Mouse (Mus musculus) myocyte (in vitro differentiated cells): ENCODE data around the gene Brwd1. TPM values are rescaled to one million over a fixed set of nuclear protein-coding genes. Genes with fewer than 3 reads are reported as not detected.
A peak's percentile ranks its signal among the peaks of the same experiment; 100 is the strongest.

Experiments
- H3K27me3 ChIP-seq: one replicate; pipeline ENCODE4 v1.6.1; 2011; ENCODE audit not compliant: control insufficient read depth, insufficient read depth, insufficient read length
- H3K36me3 ChIP-seq: one replicate; pipeline ENCODE4 v1.6.1; 2011; ENCODE audit not compliant: control insufficient read depth, insufficient read depth
- H3K4me2 ChIP-seq: one replicate; pipeline ENCODE4 v1.6.1; 2011; ENCODE audit warnings: low read depth, control low read depth
- H3K4me3 ChIP-seq: one replicate; pipeline ENCODE4 v1.5.1; 2011; ENCODE audit warnings: mild to moderate bottlenecking, control low read depth, moderate library complexity
- H3K79me2 ChIP-seq: one replicate; pipeline ENCODE4 v1.6.1; 2011; ENCODE audit not compliant: control insufficient read depth, insufficient read depth
- H3ac ChIP-seq: one replicate; pipeline ENCODE4 v1.6.1; 2011; ENCODE audit not compliant: control insufficient read depth, insufficient read length
- CEBPB ChIP-seq: IDR thresholded peaks from 2 replicates; pipeline ENCODE4 v1.6.1; 2011; ENCODE audit warnings: mild to moderate bottlenecking, moderate library complexity; ENCODE audit not compliant: poor library complexity, insufficient read depth, severe bottlenecking
- E2F4 ChIP-seq: IDR thresholded peaks from one replicate; pipeline ENCODE4 v1.6.1; 2011; ENCODE audit warnings: mild to moderate bottlenecking, control low read depth, moderate library complexity; ENCODE audit not compliant: insufficient read depth
- MAX ChIP-seq: IDR thresholded peaks from one replicate; pipeline ENCODE4 v1.6.1; 2011; ENCODE audit warnings: low read depth, mild to moderate bottlenecking, control low read depth
- MYOD1 ChIP-seq, 3 experiments: IDR thresholded peaks; one replicate each; pipeline ENCODE4 v1.6.1; 2011; ENCODE audit warnings: control low read depth in 2 of 3, low read depth in 2 of 3, mild to moderate bottlenecking in 2 of 3, moderate library complexity in 1 of 3; ENCODE audit not compliant: insufficient read length in 2 of 3, control insufficient read depth in 1 of 3
- MYOG ChIP-seq, 3 experiments: IDR thresholded peaks; one replicate each; pipeline ENCODE4 v1.6.1; 2011; ENCODE audit warnings: control low read depth in 2 of 3, low read depth in 2 of 3, mild to moderate bottlenecking in 2 of 3; ENCODE audit not compliant: insufficient read length in 2 of 3, control insufficient read depth in 1 of 3, insufficient read depth in 1 of 3
- POLR2A ChIP-seq: IDR thresholded peaks from one replicate; pipeline ENCODE4 v1.6.1; 2011; ENCODE audit warnings: low read depth, mild to moderate bottlenecking, control low read depth, moderate library complexity; ENCODE audit not compliant: insufficient read length
- POLR2AphosphoS2 ChIP-seq: IDR thresholded peaks from one replicate; pipeline ENCODE4 v1.6.1; 2011; ENCODE audit warnings: low read depth, control low read depth; ENCODE audit not compliant: insufficient read length
- REST ChIP-seq: IDR thresholded peaks from one replicate; pipeline ENCODE4 v1.6.1; 2011; ENCODE audit warnings: mild to moderate bottlenecking, control low read depth, moderate library complexity; ENCODE audit not compliant: insufficient read depth, insufficient read length
- SRF ChIP-seq: IDR thresholded peaks from one replicate; pipeline ENCODE4 v1.6.1; 2011; ENCODE audit warnings: low read depth; ENCODE audit not compliant: control insufficient read depth, insufficient read length
- TCF12 ChIP-seq: IDR thresholded peaks from one replicate; pipeline ENCODE4 v1.6.1; 2011; ENCODE audit warnings: mild to moderate bottlenecking, control low read depth; ENCODE audit not compliant: poor library complexity, insufficient read depth, severe bottlenecking
- TCF3 ChIP-seq: IDR thresholded peaks from one replicate; pipeline ENCODE4 v1.6.1; 2011; ENCODE audit warnings: low read depth, control low read depth; ENCODE audit not compliant: insufficient read length
- USF1 ChIP-seq: IDR thresholded peaks from one replicate; pipeline ENCODE4 v1.6.1; 2011; ENCODE audit warnings: low read depth, mild to moderate bottlenecking, control low read depth, moderate library complexity
- polyA plus RNA-seq: library from polyadenylated mRNA; unstranded; fragments of >200 nt; fragmentation: generic; extraction: Trizol; gene quantifications from one replicate; pipeline ENCODE4 v1.2.1, GENCODE M21; 2012; ENCODE audit warnings: missing spikeins

The Brwd1 gene
- 21.4 TPM for polyA plus RNA-seq

DNA sequence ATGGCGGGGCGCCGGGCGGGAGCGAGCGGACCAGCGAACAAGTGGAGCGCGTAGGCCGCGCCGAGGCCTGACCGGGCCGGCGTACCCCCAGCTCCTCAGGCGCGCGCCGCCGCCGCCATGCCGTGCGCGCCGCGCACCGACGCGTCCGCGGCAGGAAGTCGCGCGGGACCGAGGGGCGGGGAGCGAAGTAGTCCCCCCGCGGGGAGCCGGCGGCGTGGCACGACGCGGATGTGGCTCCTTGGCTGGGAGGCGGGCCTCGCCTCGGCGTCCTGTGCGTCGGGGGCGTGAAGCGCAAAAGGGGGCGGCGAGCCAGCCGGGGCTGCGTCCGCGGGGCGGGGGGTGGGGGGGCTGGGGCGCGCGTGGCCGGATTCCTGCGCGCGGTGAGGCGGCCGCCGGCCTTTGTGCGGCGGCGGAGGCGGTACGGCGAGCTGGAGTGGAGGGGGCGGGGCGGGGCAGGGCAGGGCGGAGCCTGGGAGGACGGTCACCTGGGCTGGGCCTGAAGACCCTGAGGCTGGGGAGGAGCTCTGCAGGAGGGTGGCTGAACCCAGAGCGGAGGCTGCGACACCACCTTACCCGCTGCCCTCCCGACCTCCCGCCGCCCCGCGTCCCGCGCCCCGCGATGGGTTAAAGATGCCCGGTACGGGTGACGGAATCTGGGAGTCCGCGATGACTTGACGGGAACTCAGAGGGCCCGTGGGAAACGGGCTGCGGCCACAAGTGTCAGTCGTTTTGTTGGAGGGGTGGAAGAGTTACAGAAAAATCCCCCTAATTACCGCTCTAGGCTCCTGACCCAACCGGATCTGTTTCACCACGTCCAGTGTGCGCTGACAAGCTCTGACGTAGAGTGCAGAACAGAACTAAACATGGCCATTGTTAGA lies at the start of gene Brwd1:
Brwd1 (minus strand) TSS at position 226 of the 878 bp plus-strand sequence.
- H3K27me3 ChIP-seq, result no peaks in the 10 kb centered on the region
- peak; percentile 86 for TF ChIP-seq POLR2A
- peak in 1 of 3 experiments; percentile 20 for TF ChIP-seq MYOD1 (IDR thresholded peaks at IDR 0.05; ENCODE audit: control insufficient read depth in 1 of 3, insufficient read length in 2 of 3, low read depth in 2 of 3)
- no peak for TF ChIP-seq TCF3
- no peak for TF ChIP-seq MYOG (IDR thresholded peaks at IDR 0.05; ENCODE audit: control insufficient read depth in 1 of 3, insufficient read depth in 1 of 3, insufficient read length in 2 of 3, low read depth in 2 of 3)
- no peak for TF ChIP-seq TCF12
- no peak for TF ChIP-seq SRF
- no peak for TF ChIP-seq USF1
- TF ChIP-seq MAX, result no peak
- no peak for TF ChIP-seq CEBPB
- peak; percentile 0 for TF ChIP-seq REST
- peak; percentile 82 for TF ChIP-seq POLR2AphosphoS2
- TF ChIP-seq E2F4, result no peak
- peak within 1 kb of the TSS; percentile 63 for H3K4me2 ChIP-seq
- peaks cover 23% of the 10 kb centered on the region for H3K36me3 ChIP-seq
- peaks cover 38% of the 10 kb centered on the region for H3K79me2 ChIP-seq
- H3K4me3 ChIP-seq, result peak within 1 kb of the TSS; percentile 39
- H3ac ChIP-seq, result peak within 1 kb of the TSS; percentile 91

DNA sequence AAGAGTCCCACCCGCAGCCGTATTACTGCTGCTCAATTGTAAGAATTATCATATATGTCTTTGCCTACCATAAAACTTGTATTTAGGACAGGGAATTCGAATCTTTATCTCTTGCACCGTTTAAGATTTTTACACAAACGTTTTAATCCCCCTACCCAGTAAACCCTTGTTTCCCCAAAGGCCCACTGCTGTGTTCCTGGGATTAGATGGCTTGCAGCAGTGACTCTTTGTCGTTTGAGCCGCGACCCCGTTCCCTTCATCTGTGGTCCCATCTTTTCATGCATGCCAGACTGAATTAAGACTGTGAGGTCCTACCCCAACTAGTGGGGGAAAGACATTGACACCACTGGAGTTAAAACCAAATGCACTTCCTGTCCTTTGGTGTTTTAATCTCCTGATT lies 46.1 kb upstream of the Brwd1 start:
- H3ac ChIP-seq, result no peak overlapping the region
- TF ChIP-seq MYOD1 (IDR thresholded peaks at IDR 0.05; ENCODE audit: control insufficient read depth in 1 of 3, insufficient read length in 2 of 3, low read depth in 2 of 3) (no peak), POLR2A (no peak), REST (no peak), TCF3 (no peak), CEBPB (no peak), MAX (no peak), POLR2AphosphoS2 (no peak), TCF12 (no peak), MYOG (IDR thresholded peaks at IDR 0.05; ENCODE audit: control insufficient read depth in 1 of 3, insufficient read depth in 1 of 3, insufficient read length in 2 of 3, low read depth in 2 of 3) (no peak), E2F4 (no peak)
- peaks cover 26% of the 10 kb centered on the region for H3K79me2 ChIP-seq
- H3K36me3 ChIP-seq, result peaks cover 30% of the 10 kb centered on the region
- H3K4me3 ChIP-seq, result peak overlapping the region; percentile 49
- H3K4me2 ChIP-seq, result peak overlapping the region; percentile 90
- no peaks in the 10 kb centered on the region for H3K27me3 ChIP-seq

DNA sequence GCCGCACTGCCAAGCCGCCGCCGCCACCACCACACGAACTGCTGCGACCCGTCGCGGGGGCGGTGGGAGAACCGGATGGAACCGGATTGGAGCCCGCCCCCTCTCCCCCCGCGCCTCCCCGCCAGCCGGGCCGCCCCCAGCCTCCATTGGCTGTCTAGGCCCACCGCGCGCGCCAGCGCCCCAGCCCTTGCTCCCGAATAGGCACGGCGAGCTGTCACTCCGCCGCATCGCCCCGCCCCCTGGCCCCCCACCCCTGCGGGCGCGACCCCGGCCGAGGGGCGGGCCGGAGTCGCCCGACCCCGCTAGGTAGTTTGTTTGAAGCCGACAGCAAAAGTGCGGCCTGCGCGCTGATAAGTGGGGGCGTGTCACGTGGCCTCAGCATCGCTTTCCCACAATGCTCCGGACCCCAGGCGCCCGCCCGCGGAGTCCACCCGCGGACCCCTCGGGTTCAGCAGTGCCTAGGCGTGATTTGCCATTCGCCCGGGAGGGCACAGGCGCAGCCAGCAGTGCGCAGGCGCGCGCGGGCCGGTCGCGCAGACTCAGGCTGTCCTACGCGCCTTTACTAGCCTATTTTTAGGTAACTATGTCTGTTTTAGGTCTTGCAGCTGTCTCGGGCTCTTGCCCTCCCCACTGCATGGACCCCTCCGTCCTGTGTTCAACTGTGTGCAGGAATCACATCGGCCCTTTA lies 45.5 kb upstream of the Brwd1 start, which contains the start of gene Hmgn1:
Hmgn1 (minus strand) TSS at position 73 of the 688 bp plus-strand sequence.
- H3K79me2 ChIP-seq, result peaks cover 29% of the 10 kb centered on the region
- H3K27me3 ChIP-seq, result no peaks in the 10 kb centered on the region
- peak within 1 kb of the TSS; percentile 90 for H3K4me2 ChIP-seq
- H3ac ChIP-seq, result peak within 1 kb of the TSS; percentile 75
- peaks cover 31% of the 10 kb centered on the region for H3K36me3 ChIP-seq
- H3K4me3 ChIP-seq, result peak within 1 kb of the TSS; percentile 49
- TF ChIP-seq SRF, result no peak
- TF ChIP-seq TCF12, result peak; percentile 29
- peak; percentile 89 for TF ChIP-seq USF1
- peak; percentile 79 for TF ChIP-seq POLR2A
- no peak for TF ChIP-seq E2F4
- TF ChIP-seq MAX, result no peak
- peak; percentile 75 to 85 (median 82) for TF ChIP-seq MYOG (IDR thresholded peaks at IDR 0.05; ENCODE audit: control insufficient read depth in 1 of 3, insufficient read depth in 1 of 3, insufficient read length in 2 of 3, low read depth in 2 of 3)
- peak; percentile 60 to 81 (median 78) for TF ChIP-seq MYOD1 (IDR thresholded peaks at IDR 0.05; ENCODE audit: control insufficient read depth in 1 of 3, insufficient read length in 2 of 3, low read depth in 2 of 3)
- TF ChIP-seq POLR2AphosphoS2, result peak; percentile 80
- no peak for TF ChIP-seq TCF3
- TF ChIP-seq CEBPB, result no peak

DNA sequence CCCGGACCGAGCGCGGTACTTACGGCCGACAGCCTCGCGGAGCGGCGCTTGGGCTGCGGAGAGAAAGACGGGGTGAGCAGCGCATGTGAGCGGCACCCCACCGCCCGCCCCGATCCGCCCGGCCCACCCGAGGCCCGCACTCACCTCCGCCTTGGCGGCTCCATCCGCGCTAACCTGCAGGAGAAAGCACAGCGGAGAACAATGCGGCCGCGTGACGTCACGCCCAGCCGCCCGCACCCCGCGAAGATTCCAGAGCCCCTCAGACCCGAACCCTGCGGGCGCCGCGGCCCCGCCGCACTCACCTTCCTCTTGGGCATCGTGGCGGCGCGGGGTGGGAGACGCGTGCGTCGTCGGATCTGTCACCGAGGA lies 44.9 kb upstream of the Brwd1 start:
- Histone ChIP-seq H3K36me3 (peaks cover 31% of the 10 kb centered on the region), H3K79me2 (peaks cover 31% of the 10 kb centered on the region), H3ac (peak overlapping the region; percentile 75), H3K4me3 (peak overlapping the region; percentile 49), H3K4me2 (no peak overlapping the region), H3K27me3 (no peaks in the 10 kb centered on the region)
- TF ChIP-seq MYOD1 (IDR thresholded peaks at IDR 0.05; ENCODE audit: control insufficient read depth in 1 of 3, insufficient read length in 2 of 3, low read depth in 2 of 3) (peak in 1 of 3 experiments; percentile 10), POLR2AphosphoS2 (no peak)

DNA sequence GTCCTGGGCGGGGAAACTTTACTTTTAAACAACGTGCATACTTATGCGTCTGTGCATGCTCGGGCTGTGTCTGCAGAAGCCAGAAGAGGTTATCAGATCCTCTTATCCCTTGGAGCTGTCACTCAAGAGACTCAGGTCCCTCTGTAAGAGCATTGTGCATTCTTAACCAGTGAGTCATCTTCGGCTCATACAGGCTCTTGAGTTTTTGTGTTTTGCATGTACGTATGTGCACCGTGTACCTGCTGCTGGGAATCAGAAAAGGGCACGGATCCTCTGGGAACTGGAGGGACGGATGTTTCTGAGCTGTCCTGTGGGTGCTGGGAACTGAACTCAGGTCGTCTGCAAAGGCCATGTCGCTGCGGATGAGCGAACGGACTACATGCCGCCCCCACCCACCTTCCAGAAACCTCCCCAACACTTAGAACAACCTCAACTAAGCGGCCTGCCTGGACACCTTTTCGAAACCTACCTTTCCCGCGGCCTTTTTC lies 44.4 kb upstream of the Brwd1 start:
- Histone ChIP-seq H3K4me3 (peak overlapping the region; percentile 49), H3K27me3 (no peaks in the 10 kb centered on the region), H3K36me3 (peaks cover 31% of the 10 kb centered on the region), H3K4me2 (peak overlapping the region; percentile 82), H3K79me2 (peaks cover 31% of the 10 kb centered on the region), H3ac (peak overlapping the region; percentile 75)
- TF ChIP-seq CEBPB (no peak), TCF3 (no peak), MYOD1 (IDR thresholded peaks at IDR 0.05; ENCODE audit: control insufficient read depth in 1 of 3, insufficient read length in 2 of 3, low read depth in 2 of 3) (no peak), TCF12 (no peak), POLR2AphosphoS2 (no peak), POLR2A (no peak), E2F4 (no peak), MAX (no peak), SRF (no peak), USF1 (no peak), MYOG (IDR thresholded peaks at IDR 0.05; ENCODE audit: control insufficient read depth in 1 of 3, insufficient read depth in 1 of 3, insufficient read length in 2 of 3, low read depth in 2 of 3) (no peak), REST (no peak)
